Comparison of ENCODE assay signal across 9 mouse cellular contexts in the genomic region with DNA sequence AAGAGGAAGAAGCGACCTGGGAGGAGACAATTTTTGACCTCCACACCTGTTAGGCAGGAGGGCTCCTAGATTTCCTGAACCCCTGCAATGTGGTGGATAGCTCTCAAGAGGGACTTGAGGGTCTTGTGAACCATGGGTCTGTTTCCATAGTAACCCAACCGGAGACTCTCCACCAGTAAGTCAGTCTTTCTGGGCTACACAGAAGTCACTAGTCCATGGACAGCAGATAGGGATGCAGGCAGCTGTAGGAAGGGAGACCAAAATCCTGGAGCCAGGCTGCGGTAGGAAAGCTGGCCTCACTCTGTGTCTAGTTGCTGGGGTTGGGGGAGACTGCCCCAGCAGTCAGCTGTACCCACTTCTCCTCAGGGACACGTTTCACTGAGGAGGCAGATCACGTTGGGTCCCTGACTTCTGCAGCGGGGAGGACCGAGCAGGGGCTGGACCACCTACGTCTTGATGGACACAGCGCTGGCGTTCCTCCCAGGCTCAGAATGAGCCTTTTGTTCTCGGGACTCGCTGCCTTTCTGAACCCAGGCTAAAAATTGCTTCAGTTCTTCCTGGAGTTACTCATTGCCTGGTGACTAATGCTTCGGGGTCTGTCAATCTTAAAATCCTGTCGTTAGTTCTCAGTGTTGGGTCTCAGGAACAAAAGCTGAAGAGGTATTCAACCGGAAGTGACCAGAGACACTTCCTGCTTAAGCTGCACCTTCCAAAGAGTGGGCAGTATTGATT. TPM values are rescaled to one million over a fixed set of nuclear protein-coding genes. Genes with fewer than 3 reads are reported as not detected.
DNase-seq lines count a peak whose midpoint lies in the region; ATAC-seq and TF ChIP-seq lines count a peak whose summit lies in the region.
"Had no signal": no experiment of that assay in that cellular context is flagged by ENCODE, and none has a peak within 500 bp of the region (broad histone marks: within the 10 kb centered on the region; RNA-seq: fewer than 3 reads in every experiment).

No protein-coding gene starts in this region.

- no peaks in the 10 kb centered on the region for H3K9me3 ChIP-seq in limb, embryonic 13.5 days
- H3K9me3 ChIP-seq in limb, embryonic 10.5 days (replicated peaks), result no peaks in the 10 kb centered on the region
- H3K9me3 ChIP-seq in heart, embryonic 14.5 days (ENCODE audit: control insufficient read depth, low read length), result no peaks in the 10 kb centered on the region
- no peaks in the 10 kb centered on the region for H3K9me3 ChIP-seq in midbrain, embryonic 12.5 days
- H3K9me3 ChIP-seq: limb, embryonic 15.5 days had no signal

- no peak for TF ChIP-seq CTCF in cortical plate, adult 2 months (IDR thresholded peaks at IDR 0.05; ENCODE audit: extremely low read depth, insufficient read depth, low read length)

- H3K4me3 ChIP-seq in limb, embryonic 13.5 days, result no peak overlapping the region
- H3K4me3 ChIP-seq in limb, embryonic 10.5 days, result no peak overlapping the region
- H3K4me3 ChIP-seq in cortical plate, adult 2 months (ENCODE audit: insufficient read depth, low read length), result no peak overlapping the region
- no peak overlapping the region for H3K4me3 ChIP-seq in heart, embryonic 14.5 days (ENCODE audit: control insufficient read depth in 1 of 2, insufficient read depth in 1 of 2, low read depth in 1 of 2, low read length in 2 of 2)
- H3K4me3 ChIP-seq in midbrain, embryonic 12.5 days, result no peak overlapping the region
- H3K4me3 ChIP-seq: limb, embryonic 15.5 days had no signal

- no peak overlapping the region; the same call in 1 of the 2 replicates for H3K27ac ChIP-seq in limb, embryonic 13.5 days
- no peak overlapping the region for H3K27ac ChIP-seq in limb, embryonic 10.5 days
- peak overlapping the region; percentile 61 for H3K27ac ChIP-seq in cortical plate, adult 2 months (ENCODE audit: insufficient read depth, low read length)
- peak overlapping the region; percentile 31 to 45 for H3K27ac ChIP-seq in heart, embryonic 14.5 days (replicated peaks in 1 of 2; ENCODE audit: control insufficient read depth in 1 of 2, insufficient read depth in 1 of 2, low read depth in 2 of 2, low read length in 2 of 2)
- no peak overlapping the region for H3K27ac ChIP-seq in midbrain, embryonic 12.5 days (replicated peaks)
- H3K27ac ChIP-seq: limb, embryonic 15.5 days had no signal

- H3K9ac ChIP-seq in limb, embryonic 13.5 days, result no peak overlapping the region
- no peak overlapping the region for H3K9ac ChIP-seq in heart, embryonic 14.5 days (ENCODE audit: low read length)
- no peak overlapping the region for H3K9ac ChIP-seq in midbrain, embryonic 12.5 days (replicated peaks)
- H3K9ac ChIP-seq: limb, embryonic 15.5 days had no signal

- 0 out of 2 replicates have a peak, but pooled peaks cover 7% of the 10 kb centered on the region for H3K4me1 ChIP-seq in limb, embryonic 13.5 days
- peaks cover 16% of the 10 kb centered on the region for H3K4me1 ChIP-seq in limb, embryonic 10.5 days
- H3K4me1 ChIP-seq in cortical plate, adult 2 months (ENCODE audit: control insufficient read depth, insufficient read depth, low read length), result peaks cover 5% of the 10 kb centered on the region
- H3K4me1 ChIP-seq in heart, embryonic 14.5 days (ENCODE audit: control insufficient read depth in 2 of 2, insufficient read depth in 2 of 2, low read length in 2 of 2), result peaks cover 0 to 3% of the 10 kb centered on the region in 2 experiments; a peak in 1 of 4 replicates
- peaks cover 5% of the 10 kb centered on the region; the same call in 1 of the 2 replicates for H3K4me1 ChIP-seq in midbrain, embryonic 12.5 days

- H3K4me2 ChIP-seq in limb, embryonic 13.5 days (replicated peaks), result peak overlapping the region; percentile 19
- H3K4me2 ChIP-seq in heart, embryonic 14.5 days (ENCODE audit: low read length), result peak overlapping the region; percentile 40
- peak overlapping the region; percentile 33 for H3K4me2 ChIP-seq in midbrain, embryonic 12.5 days (replicated peaks)
- H3K4me2 ChIP-seq: limb, embryonic 15.5 days had no signal

- WGBS in limb, embryonic 13.5 days, result 59% methylated on average over 15 of the region's 15 CpGs
- whole genome bisulfite sequencing in limb, embryonic 10.5 days, result 70% methylated on average over 15 of the region's 15 CpGs
- 35% methylated on average over 15 of the region's 15 CpGs for WGBS in heart, embryonic 14.5 days
- WGBS in midbrain, embryonic 12.5 days, result 43% methylated on average over 15 of the region's 15 CpGs

- H3K36me3 ChIP-seq in limb, embryonic 13.5 days, result no peaks in the 10 kb centered on the region
- H3K36me3 ChIP-seq in limb, embryonic 10.5 days, result no peaks in the 10 kb centered on the region
- H3K36me3 ChIP-seq in heart, embryonic 14.5 days (ENCODE audit: control insufficient read depth, insufficient read depth, low read length), result no peaks in the 10 kb centered on the region
- H3K36me3 ChIP-seq in midbrain, embryonic 12.5 days, result no peaks in the 10 kb centered on the region
- H3K36me3 ChIP-seq: limb, embryonic 15.5 days had no signal

- no peak for ATAC-seq in limb, embryonic 13.5 days (ENCODE audit: low FRiP score, low read depth)
- ATAC-seq in heart, embryonic 14.5 days (ENCODE audit: insufficient number of reproducible peaks, insufficient read depth, low FRiP score, low read depth), result 0 out of 2 replicates have a peak, but pooled peaks have one; percentile 31
- no peak for ATAC-seq in midbrain, embryonic 12.5 days (ENCODE audit: low FRiP score, low read depth)

- no peak for DNase-seq in limb, embryonic 10.5 days (ENCODE audit: low spot score)
- no peak for DNase-seq in cerebellum, postnatal 36 days
- DNase-seq in layer of hippocampus, adult 8-10 months (ENCODE audit: low spot score in 2 of 2), result no peak
- DNase-seq in adrenal gland, postnatal 4 days (ENCODE audit: low spot score in 2 of 2), result no peak

- 0 out of 2 replicates have a peak, but pooled peaks cover 4% of the 10 kb centered on the region for H3K27me3 ChIP-seq in limb, embryonic 13.5 days
- H3K27me3 ChIP-seq in limb, embryonic 10.5 days (ENCODE audit: low read depth, poor library complexity, severe bottlenecking), result no peaks in the 10 kb centered on the region
- no peaks in the 10 kb centered on the region for H3K27me3 ChIP-seq in heart, embryonic 14.5 days (ENCODE audit: control insufficient read depth, insufficient read depth, low read length)
- H3K27me3 ChIP-seq in midbrain, embryonic 12.5 days, result peaks cover 10% of the 10 kb centered on the region
- H3K27me3 ChIP-seq: limb, embryonic 15.5 days had no signal

- TF ChIP-seq POLR2A in cortical plate, adult 2 months (IDR thresholded peaks at IDR 0.05; ENCODE audit: extremely low read depth, insufficient read depth, low read length), result no peak

RNA-seq across cellular contexts. Expression of gene Pdxk, which starts 6.0 kb away (rescaled TPM):
- polyA plus RNA-seq in limb, embryonic 13.5 days (2015; fragmentation: Nextera tagmentation; extraction: Ambion mirVana), result 12.0 and 13.6 TPM in 2 replicates
- polyA plus RNA-seq in limb, embryonic 10.5 days (2016; fragmentation: Nextera tagmentation; extraction: Ambion mirVana), result 11.7 and 11.8 TPM in 2 replicates
- polyA plus RNA-seq in cortical plate, adult 2 months (2012; rRNA removed), result 76.7 and 77.7 TPM in 2 replicates
- polyA plus RNA-seq in heart, embryonic 14.5 days (2014; fragmentation: Nextera tagmentation; extraction: Ambion mirVana), result 4.0 and 4.5 TPM in 2 replicates
- polyA plus RNA-seq in midbrain, embryonic 12.5 days (2016; fragmentation: Nextera tagmentation; extraction: Ambion mirVana), result 10.0 and 10.9 TPM in 2 replicates
- 100 to 1,000 TPM in 2 of 4 experiments, 10 to 100 TPM in 2; 94.9 to 110 (median 101) TPM for total RNA-seq in layer of hippocampus, adult 8-10 months (2022)
- total RNA-seq in adrenal gland, postnatal 4 days (2021), result 10 to 100 TPM; 20.4 to 20.8 TPM

RNA-seq across cellular contexts. Expression of gene Cstb, which starts 45.3 kb away (rescaled TPM):
- 202 and 212 TPM in 2 replicates for polyA plus RNA-seq in limb, embryonic 13.5 days (2015; fragmentation: Nextera tagmentation; extraction: Ambion mirVana)
- 148 and 152 TPM in 2 replicates for polyA plus RNA-seq in limb, embryonic 10.5 days (2016; fragmentation: Nextera tagmentation; extraction: Ambion mirVana)
- polyA plus RNA-seq in cortical plate, adult 2 months (2012; rRNA removed), result 69.3 and 78.3 TPM in 2 replicates
- polyA plus RNA-seq in heart, embryonic 14.5 days (2014; fragmentation: Nextera tagmentation; extraction: Ambion mirVana), result 123 and 124 TPM in 2 replicates
- polyA plus RNA-seq in midbrain, embryonic 12.5 days (2016; fragmentation: Nextera tagmentation; extraction: Ambion mirVana), result 112 and 114 TPM in 2 replicates
- 10 to 100 TPM; 28.4 to 47.8 (median 36.8) TPM for total RNA-seq in layer of hippocampus, adult 8-10 months (2022)
- 100 to 1,000 TPM; 171 to 196 TPM for total RNA-seq in adrenal gland, postnatal 4 days (2021)

RNA-seq across cellular contexts. Expression of gene Olfr1358, which starts 46.5 kb away (rescaled TPM):
- polyA plus RNA-seq in limb, embryonic 13.5 days (2015; fragmentation: Nextera tagmentation; extraction: Ambion mirVana), result not detected in 2 replicates
- not detected in 2 replicates for polyA plus RNA-seq in limb, embryonic 10.5 days (2016; fragmentation: Nextera tagmentation; extraction: Ambion mirVana)
- not detected in 2 replicates for polyA plus RNA-seq in cortical plate, adult 2 months (2012; rRNA removed)
- polyA plus RNA-seq in heart, embryonic 14.5 days (2014; fragmentation: Nextera tagmentation; extraction: Ambion mirVana), result not detected in 2 replicates
- polyA plus RNA-seq in midbrain, embryonic 12.5 days (2016; fragmentation: Nextera tagmentation; extraction: Ambion mirVana), result not detected in 2 replicates
- total RNA-seq in layer of hippocampus, adult 8-10 months (2022), result not detected
- total RNA-seq in adrenal gland, postnatal 4 days (2021), result not detected
- polyA plus RNA-seq: limb, embryonic 15.5 days had no signal

RNA-seq across cellular contexts. Expression of gene Rrp1, which starts 57.9 kb away (rescaled TPM):
- polyA plus RNA-seq in limb, embryonic 13.5 days (2015; fragmentation: Nextera tagmentation; extraction: Ambion mirVana), result 326 and 342 TPM in 2 replicates
- 355 and 359 TPM in 2 replicates for polyA plus RNA-seq in limb, embryonic 10.5 days (2016; fragmentation: Nextera tagmentation; extraction: Ambion mirVana)
- polyA plus RNA-seq in cortical plate, adult 2 months (2012; rRNA removed), result 519 and 613 TPM in 2 replicates
- 176 and 191 TPM in 2 replicates for polyA plus RNA-seq in heart, embryonic 14.5 days (2014; fragmentation: Nextera tagmentation; extraction: Ambion mirVana)
- polyA plus RNA-seq in midbrain, embryonic 12.5 days (2016; fragmentation: Nextera tagmentation; extraction: Ambion mirVana), result 320 and 330 TPM in 2 replicates
- total RNA-seq in layer of hippocampus, adult 8-10 months (2022), result 100 to 1,000 TPM; 323 to 359 (median 334) TPM
- 100 to 1,000 TPM; 282 to 296 TPM for total RNA-seq in adrenal gland, postnatal 4 days (2021)

Comparison
In these comparisons a context has a peak if more than half of its experiments do, and no peak if none do; other contexts are left out.
1. H3K27ac ChIP-seq: peak in cortical plate, adult 2 months (single experiment) and heart, embryonic 14.5 days (2 of 2); none in limb, embryonic 13.5 days (single experiment), limb, embryonic 10.5 days (single experiment) and midbrain, embryonic 12.5 days (single experiment).
2. Peak in every context shown above with its lines, with median percentiles within 50 percentile points of each other: H3K4me2 ChIP-seq.